Mouse (Mus musculus) limb, embryonic 11.5 days (tissue): ENCODE measurements around the gene Gm40193. TPM values are rescaled to one million over a fixed set of nuclear protein-coding genes. Genes with fewer than 3 reads are reported as not detected.
"Not testable (repeated sequence)": the region's sequence is repeated elsewhere in the genome, so short reads cannot be mapped to it uniquely, and the experiment has no call there.

Source experiments
- ATAC-seq: fragments of 200-750 bp; cut with Nextera tagmentation; 2 replicates; pipeline ENCODE4 v1.8.0; 2017; ENCODE audit warnings: low read depth; ENCODE audit not compliant: insufficient number of reproducible peaks, low FRiP score, low TSS enrichment
- DNase-seq: peaks from one replicate; pipeline ENCODE4 v3.0.0-alpha.2; 2015; ENCODE audit warnings: low spot score
- H3K27ac ChIP-seq: fragments of 300-500 bp; sonication (generic); replicated peaks from 2 replicates; pipeline ENCODE4 v1.5.1; 2014; ENCODE audit warnings: low read depth, mild to moderate bottlenecking, low read length
- H3K27me3 ChIP-seq: fragments of 300-500 bp; sonication (generic); 2 replicates; pipeline ENCODE4 v1.6.1; 2014; ENCODE audit warnings: mild to moderate bottlenecking, low read length, mixed read lengths; ENCODE audit not compliant: control insufficient read depth, insufficient read depth
- H3K36me3 ChIP-seq: fragments of 300-500 bp; sonication (generic); 2 replicates; pipeline ENCODE4 v1.6.1; 2014; ENCODE audit warnings: mild to moderate bottlenecking, low read length, moderate library complexity, mixed read lengths; ENCODE audit not compliant: control insufficient read depth, insufficient read depth
- H3K4me1 ChIP-seq: fragments of 300-500 bp; sonication (generic); 2 replicates; pipeline ENCODE4 v1.6.1; 2014; ENCODE audit warnings: low read length, mixed read lengths; ENCODE audit not compliant: control insufficient read depth, insufficient read depth
- H3K4me2 ChIP-seq: fragments of 300-500 bp; sonication (generic); 2 replicates; pipeline ENCODE4 v1.6.1; 2014; ENCODE audit warnings: low read depth, mild to moderate bottlenecking, moderate library complexity; ENCODE audit not compliant: severe bottlenecking
- H3K4me3 ChIP-seq: fragments of 300-500 bp; sonication (generic); 2 replicates; pipeline ENCODE4 v1.5.1; 2014; ENCODE audit warnings: low read depth, low read length
- H3K9ac ChIP-seq: fragments of 300-500 bp; sonication (generic); 2 replicates; pipeline ENCODE4 v1.6.1; 2014; ENCODE audit warnings: mild to moderate bottlenecking, low read length
- H3K9me3 ChIP-seq: fragments of 300-500 bp; sonication (generic); 2 replicates; pipeline ENCODE4 v1.6.1; 2016; ENCODE audit warnings: low read length; ENCODE audit not compliant: control insufficient read depth
- WGBS: fragments of 180-500 bp; shearing (Covaris S2); extraction: QIAGEN DNeasy Blood & Tissue Kit; methylation state at CpG from one replicate; pipeline ENCODE4 v1.1.7; 2014; 5-methylcytosine and 5-hydroxymethylcytosine counted together
- polyA plus RNA-seq: library from polyadenylated mRNA; unstranded; fragments of >200 nt; fragmentation: Nextera tagmentation; extraction: Ambion mirVana; gene quantifications from 2 replicates; pipeline ENCODE4 v1.2.1, GENCODE M21; 2014

The Gm40193 gene
- polyA plus RNA-seq, 1 experiment from 2014 or later = not detected

- DNase-seq (no peak), ATAC-seq (no peak)
- Histone ChIP-seq H3K4me1 (0 out of 2 replicates have a peak, but pooled peaks cover 2% of the 10 kb centered on the region), H3K9ac (no peak overlapping the region), H3K27me3 (no peaks in the 10 kb centered on the region), H3K27ac (no peak overlapping the region), H3K4me3 (no peak overlapping the region), H3K36me3 (peaks cover 2% of the 10 kb centered on the region; the same call in 1 of the 2 replicates), H3K4me2 (no peak overlapping the region), H3K9me3 (no peaks in the 10 kb centered on the region)
- 70% methylated on average over 5 of the region's 5 CpGs for WGBS
Observed at GRCm38 (mm10) chr11:70572348-70572902, 39.7 kb upstream of the Gm40193 start.

DNA sequence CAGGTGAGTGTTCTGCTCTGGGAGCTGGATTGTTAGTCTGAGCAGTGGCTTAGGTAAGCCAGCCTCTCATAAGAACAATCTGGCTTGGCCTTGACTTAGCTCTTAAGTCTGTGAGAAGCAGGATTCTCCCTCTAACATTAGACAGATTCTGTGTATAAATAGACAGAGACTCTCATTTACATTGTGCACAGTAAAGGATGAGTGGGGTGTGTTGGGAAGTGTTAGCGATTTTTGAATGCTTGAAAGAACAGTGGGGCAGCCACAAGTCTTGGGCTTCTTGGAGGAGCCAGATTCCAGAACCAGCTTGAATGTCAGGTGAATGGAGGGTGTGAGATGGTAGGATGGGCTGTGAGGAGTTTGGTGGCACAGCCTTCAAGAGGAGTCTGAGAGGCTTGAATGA lies 38.9 kb upstream of the Gm40193 start:
- Histone ChIP-seq H3K27me3 (no peaks in the 10 kb centered on the region), H3K4me1 (peaks cover 5% of the 10 kb centered on the region; the same call in 1 of the 2 replicates), H3K9me3 (no peaks in the 10 kb centered on the region), H3K27ac (no peak overlapping the region), H3K9ac (no peak overlapping the region), H3K4me3 (no peak overlapping the region), H3K4me2 (no peak overlapping the region), H3K36me3 (peaks cover 2% of the 10 kb centered on the region; the same call in 1 of the 2 replicates)
- ATAC-seq = no peak
- 87% methylated on average over 1 of the region's 1 CpGs for WGBS
- DNase-seq = no peak

- peaks cover 14% of the 10 kb centered on the region; the same call in 1 of the 2 replicates for H3K4me1 ChIP-seq
- not testable (repeated sequence) for H3K4me2 ChIP-seq, ATAC-seq, DNase-seq, H3K9ac ChIP-seq, H3K4me3 ChIP-seq, H3K27ac ChIP-seq, H3K27me3 ChIP-seq, H3K36me3 ChIP-seq, H3K9me3 ChIP-seq
- WGBS = 97% methylated on average over 1 of the region's 1 CpGs
Observed at GRCm38 (mm10) chr11:70570614-70571013, 37.9 kb upstream of the Gm40193 start.

DNA sequence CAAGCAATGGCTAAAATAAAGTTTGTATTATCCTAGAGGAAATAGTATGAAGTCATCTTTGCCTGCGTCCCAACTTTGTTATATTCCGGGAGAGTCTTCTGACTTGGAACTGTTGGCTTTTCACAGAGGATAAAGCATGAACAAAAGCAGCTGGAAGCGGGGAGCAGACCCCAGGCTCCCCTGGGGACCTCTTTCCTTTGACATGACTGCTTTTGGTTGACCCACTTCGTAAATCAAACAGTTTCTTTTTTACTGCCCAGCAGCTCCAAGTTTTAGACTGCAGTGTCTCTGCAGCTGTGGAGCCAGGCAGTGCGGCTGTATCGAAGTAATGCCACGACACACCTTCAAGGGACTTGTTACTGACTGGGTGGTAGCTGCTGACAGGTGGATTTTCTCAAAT lies 33.8 kb upstream of the Gm40193 start:
- Histone ChIP-seq H3K27me3 (no peaks in the 10 kb centered on the region), H3K9me3 (no peaks in the 10 kb centered on the region), H3K27ac (no peak overlapping the region), H3K4me1 (peaks cover 30% of the 10 kb centered on the region), H3K36me3 (peaks cover 2% of the 10 kb centered on the region; the same call in 1 of the 2 replicates), H3K4me2 (0 out of 2 replicates have a peak overlapping the region, but pooled peaks have one; percentile 10), H3K9ac (peak overlapping the region; percentile 12; the same call in 1 of the 2 replicates), H3K4me3 (no peak overlapping the region)
- ATAC-seq (no peak), DNase-seq (no peak)
- WGBS = 57% methylated on average over 7 of the region's 7 CpGs

DNA sequence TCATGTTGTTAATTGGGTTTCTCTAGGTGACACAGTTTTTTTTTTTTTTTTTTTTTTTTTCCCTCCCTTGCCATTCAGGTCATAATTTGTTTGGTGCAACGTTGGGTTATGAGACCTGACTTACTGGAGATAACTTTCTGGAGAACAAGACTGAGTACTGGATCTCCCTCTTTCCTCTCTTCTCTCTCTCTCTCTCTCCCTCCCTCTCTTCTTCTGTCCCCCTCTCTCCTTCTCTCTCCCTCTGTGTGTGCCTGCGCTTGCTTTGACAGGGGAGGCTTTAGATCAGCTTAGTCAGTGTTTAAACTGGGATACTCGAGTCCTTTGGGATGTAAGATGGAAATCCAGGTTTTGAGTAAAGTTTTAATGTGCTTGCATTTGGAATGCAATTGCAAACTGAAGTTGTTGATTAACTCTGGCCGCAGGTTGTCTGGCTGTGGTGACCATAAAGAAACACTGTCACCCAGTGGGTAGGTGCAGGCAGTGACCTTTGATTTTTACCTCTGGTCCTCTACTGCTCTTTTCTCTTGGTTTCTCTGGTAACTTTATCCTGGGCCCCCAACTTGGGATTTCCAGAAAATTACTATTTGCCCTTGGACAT lies 31.6 kb upstream of the Gm40193 start:
- 36% methylated on average over 4 of the region's 4 CpGs for WGBS
- Histone ChIP-seq H3K27me3 (no peaks in the 10 kb centered on the region), H3K36me3 (peaks cover 2% of the 10 kb centered on the region; the same call in 1 of the 2 replicates), H3K4me3 (peak overlapping the region; percentile 93), H3K9ac (peak overlapping the region; percentile 45), H3K9me3 (no peaks in the 10 kb centered on the region), H3K4me1 (peaks cover 30% of the 10 kb centered on the region), H3K27ac (no peak overlapping the region), H3K4me2 (peak overlapping the region; percentile 87)
- ATAC-seq = no peak
- DNase-seq = no peak

GRCm38 (mm10) chr11:70563470-70564275 lies 30.9 kb upstream of the Gm40193 start:
- ATAC-seq (no peak), DNase-seq (peak; percentile 69)
- Histone ChIP-seq H3K4me2 (peak overlapping the region; percentile 87), H3K4me1 (peaks cover 30% of the 10 kb centered on the region), H3K27ac (peak overlapping the region; percentile 89), H3K9me3 (no peaks in the 10 kb centered on the region), H3K36me3 (peaks cover 2% of the 10 kb centered on the region; the same call in 1 of the 2 replicates), H3K4me3 (peak overlapping the region; percentile 93), H3K27me3 (no peaks in the 10 kb centered on the region), H3K9ac (peak overlapping the region; percentile 85)
- under 1% methylated on average over 25 of the region's 25 CpGs for WGBS

GRCm38 (mm10) chr11:70562995-70563469 lies 30.3 kb upstream of the Gm40193 start:
- Histone ChIP-seq H3K4me2 (peak overlapping the region; percentile 87), H3K9ac (peak overlapping the region; percentile 85), H3K9me3 (no peaks in the 10 kb centered on the region), H3K27me3 (no peaks in the 10 kb centered on the region), H3K4me3 (peak overlapping the region; percentile 93), H3K27ac (peak overlapping the region; percentile 89), H3K4me1 (peaks cover 30% of the 10 kb centered on the region), H3K36me3 (peaks cover 1% of the 10 kb centered on the region; the same call in 1 of the 2 replicates)
- DNase-seq = no peak
- ATAC-seq = peak; percentile 49
- WGBS = 0% methylated on average over 27 of the region's 31 CpGs

DNA sequence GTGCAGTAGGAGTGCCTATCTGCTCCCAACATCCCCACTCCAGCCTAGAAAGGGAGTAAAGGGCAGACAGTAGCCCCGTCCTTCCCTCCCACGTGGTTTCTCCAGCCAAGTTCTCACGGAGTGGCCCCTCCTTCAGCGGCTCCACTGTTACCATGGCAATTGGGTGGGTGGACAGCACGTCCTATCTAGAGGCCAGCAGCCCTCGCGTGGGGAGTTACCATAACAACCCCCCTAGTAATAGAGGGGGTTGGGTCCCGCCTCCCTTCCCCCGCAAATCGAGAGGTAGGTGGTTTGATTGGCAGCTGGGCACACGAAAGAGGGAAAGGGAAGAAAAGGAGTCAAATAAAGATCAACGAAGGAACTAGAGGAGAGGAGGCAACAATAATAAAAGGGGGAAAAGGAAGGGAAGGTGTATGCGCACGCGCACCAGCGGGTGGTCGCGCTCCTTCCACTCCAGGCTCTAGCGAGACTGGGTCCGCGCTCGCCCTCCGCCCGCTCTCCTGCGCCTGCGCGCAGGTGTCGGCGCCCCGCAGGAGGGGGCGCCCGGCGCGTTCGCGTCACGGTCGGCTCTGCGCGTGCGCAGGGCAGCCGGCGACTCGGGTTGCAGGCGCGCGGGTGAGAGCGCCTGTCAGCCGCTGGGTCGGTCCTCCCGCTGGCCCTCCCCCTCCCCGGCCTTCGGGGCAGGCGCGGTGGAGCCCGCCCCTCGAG lies 29.7 kb upstream of the Gm40193 start, which contains the start of gene Mink1:
Mink1 (plus strand) TSS at position 595 of the 708 bp plus-strand sequence.
- under 1% methylated on average over 42 of the region's 57 CpGs for WGBS
- Histone ChIP-seq H3K9me3 (no peaks in the 10 kb centered on the region), H3K4me3 (peak within 1 kb of the TSS; percentile 93), H3K36me3 (no peaks in the 10 kb centered on the region), H3K27me3 (no peaks in the 10 kb centered on the region), H3K4me1 (peaks cover 30% of the 10 kb centered on the region), H3K9ac (peak within 1 kb of the TSS; percentile 85), H3K4me2 (peak within 1 kb of the TSS; percentile 87), H3K27ac (peak within 1 kb of the TSS; percentile 89)
- ATAC-seq (peak; percentile 90), DNase-seq (peak; percentile 92)
